Mouse (Mus musculus) layer of hippocampus, adult 11-12 months (tissue): ENCODE measurements at regions not wholly inside any gene's neighbourhood (a gene's known extent, or its start where the extent isn't known, plus 50 kb on each side); places are given as distances from the start of the nearest gene placed in this dataset.

Experiments used
- DNase-seq: peaks from one replicate; pipeline ENCODE4 v3.0.0; 2022; ENCODE audit warnings: low spot score

DNA sequence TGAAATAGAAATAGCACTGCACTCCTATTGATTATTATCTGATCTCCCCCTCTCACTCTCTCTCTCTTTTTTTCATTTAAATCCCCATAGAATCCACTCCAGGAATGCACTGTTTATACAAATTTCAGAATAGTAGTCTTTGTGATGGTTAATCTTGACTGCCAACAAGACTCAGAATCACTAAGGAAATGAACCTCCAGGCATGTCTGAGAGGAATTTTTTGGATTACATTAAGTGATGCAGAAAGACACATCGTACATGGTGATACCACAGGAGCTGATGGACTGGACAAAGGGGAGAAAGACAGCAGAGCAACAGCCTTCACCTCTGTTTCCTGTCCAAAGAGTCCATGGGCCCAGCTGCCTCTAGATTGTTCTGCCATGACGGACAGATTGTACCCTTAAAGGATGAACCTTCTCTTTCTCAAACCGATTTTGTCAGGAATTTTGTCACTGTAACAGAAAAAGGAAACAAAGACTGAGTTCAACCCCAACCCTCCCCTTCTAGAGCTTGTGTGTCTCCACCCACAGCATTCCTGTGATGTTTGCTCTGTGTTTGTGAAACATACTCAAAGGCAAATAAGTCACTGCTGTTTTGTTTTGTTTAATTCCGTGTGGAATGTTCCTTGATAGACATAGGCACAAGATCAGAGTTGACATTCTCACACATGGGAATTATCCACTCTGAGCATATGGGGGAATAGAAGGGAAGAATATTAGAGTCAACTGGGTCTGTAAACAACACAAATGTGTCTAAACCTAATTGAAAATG, 59.1 kb upstream of the Gm34302 start:
- DNase-seq: no peak

DNA sequence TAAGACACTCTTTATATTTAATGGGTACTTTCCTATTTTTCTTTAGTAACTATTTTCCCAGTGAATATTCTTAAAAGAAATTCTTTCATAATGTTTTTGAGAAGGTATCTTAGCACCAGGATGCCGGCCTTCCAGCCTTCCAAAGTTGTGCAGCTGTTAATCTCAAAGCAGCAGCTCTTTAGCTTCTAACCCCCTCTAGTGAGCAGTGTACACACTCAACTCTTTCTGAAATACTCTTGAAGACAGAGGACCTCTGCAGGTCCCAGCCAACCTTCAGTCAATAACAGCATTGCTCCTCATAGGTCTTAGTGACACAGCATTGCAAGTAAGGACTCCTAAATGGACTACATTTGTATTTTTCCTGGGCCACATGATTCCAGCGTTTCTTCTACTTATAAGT, 55.2 kb upstream of the Gm34302 start:
- DNase-seq: no peak

DNA sequence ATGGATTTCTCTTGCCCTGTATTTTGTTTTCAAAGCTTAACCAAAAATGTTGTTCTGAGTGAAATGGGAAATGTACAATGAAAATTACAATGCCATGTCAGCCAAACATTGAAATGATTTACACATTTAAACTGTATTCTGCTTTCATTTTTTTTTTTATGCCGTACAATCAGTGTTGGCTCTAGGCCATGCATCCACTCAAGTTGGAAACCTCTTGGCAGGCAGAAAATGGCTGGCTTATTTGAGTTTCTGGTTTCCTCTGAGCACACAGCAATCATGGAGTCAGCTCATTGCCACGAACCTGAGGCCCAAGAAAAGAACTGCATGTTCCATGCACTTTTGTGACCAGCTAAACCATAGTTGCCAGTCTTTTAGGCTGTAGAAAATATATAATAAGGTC, 50.5 kb upstream of the Gm34302 start:
- no peak for DNase-seq
